Mouse (Mus musculus): ENCODE data around the gene Ptges.

DNA sequence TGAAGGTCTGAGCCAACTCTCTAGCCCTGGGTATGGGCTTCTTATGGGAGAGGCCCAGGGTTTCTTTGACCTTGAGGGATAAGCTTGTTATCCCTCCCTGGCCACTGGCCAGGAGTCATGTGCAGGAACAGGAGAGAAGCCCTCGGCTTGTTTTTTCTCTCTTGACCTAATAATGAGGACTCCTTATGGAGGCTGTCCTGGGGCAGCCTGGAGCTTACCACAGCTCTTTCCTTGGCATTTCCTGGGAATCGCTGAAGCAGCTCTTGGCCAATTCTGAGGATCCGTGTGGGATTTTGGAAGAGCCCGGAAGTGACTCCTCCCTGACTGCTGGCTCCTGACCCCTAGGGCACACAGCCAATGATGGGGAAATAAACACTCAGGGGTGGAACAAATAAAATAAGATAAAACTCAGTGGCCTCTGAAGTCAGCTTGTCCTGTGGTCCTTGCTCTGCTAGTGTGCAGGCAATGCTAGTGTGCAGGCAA is 17.3 kb downstream of the Ptges start:
- TF ChIP-seq CTCF (conservative IDR thresholded peaks at IDR 0.05; ENCODE audit: low read length) (no peak), POU5F1 (IDR thresholded peaks at IDR 0.05; ENCODE audit: borderline replicate concordance, low read length) (no peak)
